Mouse (Mus musculus) cerebellum, adult 18-20 months (tissue): ENCODE measurements around the gene Prr5l.
"Not testable (repeated sequence)": the region's sequence is repeated elsewhere in the genome, so short reads cannot be mapped to it uniquely, and the experiment has no call there.

Experiments
- DNase-seq, 2 experiments: peaks; one replicate each; pipeline ENCODE4 v3.0.0; 2021

The Prr5l gene

DNA sequence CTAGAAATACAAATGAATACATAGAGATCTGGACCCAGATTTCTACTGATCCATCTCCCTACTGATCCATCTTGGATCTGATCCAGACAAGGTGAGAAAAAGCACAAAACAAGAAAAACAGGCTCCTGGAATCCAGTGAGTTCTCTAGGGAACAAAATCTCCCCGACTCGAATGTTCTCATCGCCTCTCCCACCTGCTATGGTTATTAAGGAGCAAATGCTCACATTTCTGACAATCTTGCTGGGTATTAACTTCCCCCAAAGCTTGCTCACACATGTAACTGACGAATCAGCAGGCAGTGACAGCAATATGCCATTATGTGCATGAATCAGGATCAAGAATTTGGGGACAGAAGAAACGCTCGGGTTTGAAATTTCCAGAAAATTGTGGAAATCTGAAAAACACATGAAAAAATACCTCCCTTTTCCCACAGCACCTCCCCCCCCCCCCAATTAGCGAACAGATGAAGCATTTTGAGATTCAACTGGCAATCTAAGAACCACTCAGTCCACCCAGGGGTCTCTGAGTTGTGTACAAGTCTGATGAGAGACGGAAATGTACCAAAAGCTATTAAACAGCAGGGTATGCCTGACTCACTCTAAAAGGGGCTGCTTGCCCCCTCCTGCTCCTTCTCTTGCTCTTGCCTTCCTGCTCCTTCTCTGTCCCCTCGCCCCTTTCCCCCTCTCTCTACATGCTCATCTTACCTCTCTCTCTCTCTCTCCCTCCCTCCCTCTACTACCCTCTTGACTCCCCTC, 123.1 kb downstream of the Prr5l start:
- no peak for DNase-seq

DNA sequence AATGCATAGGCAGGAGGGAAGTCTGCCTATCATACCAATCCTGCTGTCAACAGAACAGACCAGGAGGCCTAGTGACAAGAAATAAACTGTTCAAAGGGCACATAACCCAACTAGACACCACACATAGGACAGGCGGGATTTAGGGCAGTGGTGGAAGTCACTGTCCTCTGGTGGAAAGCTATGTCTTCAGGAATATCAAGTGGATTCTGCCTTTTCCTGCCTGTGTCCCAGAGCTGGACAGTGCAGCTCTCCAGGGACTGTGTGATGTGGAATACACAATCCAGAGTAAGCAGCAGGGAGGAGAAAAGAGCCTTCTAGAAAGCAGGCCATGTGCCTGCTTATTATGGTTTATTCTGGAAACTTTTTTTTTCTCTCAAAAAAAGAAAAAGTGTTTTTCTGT, 125.0 kb downstream of the Prr5l start:
- no peak for DNase-seq

DNA sequence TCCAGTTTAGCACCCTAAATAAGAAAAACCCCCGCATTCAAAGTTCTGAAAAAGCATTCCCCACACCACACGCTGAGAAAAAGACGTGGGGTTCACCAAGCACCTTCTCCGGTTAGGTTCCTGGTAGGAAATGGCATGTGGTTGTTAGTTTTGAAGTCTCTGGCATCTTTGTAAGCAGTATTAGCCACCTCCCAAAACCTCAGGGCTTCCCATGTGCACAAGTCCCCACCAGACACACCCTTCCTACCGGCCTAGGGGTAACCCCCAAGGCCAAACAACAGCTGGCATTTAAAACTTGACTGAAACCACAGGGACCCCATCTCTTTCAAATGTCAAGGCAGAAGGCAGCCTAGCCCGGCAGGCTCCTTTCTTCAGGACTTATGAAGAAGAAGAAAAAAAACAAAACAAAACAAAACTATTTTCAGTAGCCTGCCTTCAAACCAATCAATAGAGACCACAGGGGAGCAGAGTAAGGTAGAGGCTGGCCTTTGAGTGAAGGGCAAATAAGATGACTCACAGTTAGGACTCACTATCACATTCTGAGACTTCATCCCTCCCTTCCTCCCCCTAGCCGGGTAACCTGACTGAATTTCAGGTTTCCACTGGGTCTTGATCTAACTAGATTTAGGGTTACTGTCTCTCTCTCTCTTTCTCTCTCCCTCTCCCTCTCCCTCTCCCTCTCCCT, 126.6 kb downstream of the Prr5l start:
- DNase-seq, result no peak

DNA sequence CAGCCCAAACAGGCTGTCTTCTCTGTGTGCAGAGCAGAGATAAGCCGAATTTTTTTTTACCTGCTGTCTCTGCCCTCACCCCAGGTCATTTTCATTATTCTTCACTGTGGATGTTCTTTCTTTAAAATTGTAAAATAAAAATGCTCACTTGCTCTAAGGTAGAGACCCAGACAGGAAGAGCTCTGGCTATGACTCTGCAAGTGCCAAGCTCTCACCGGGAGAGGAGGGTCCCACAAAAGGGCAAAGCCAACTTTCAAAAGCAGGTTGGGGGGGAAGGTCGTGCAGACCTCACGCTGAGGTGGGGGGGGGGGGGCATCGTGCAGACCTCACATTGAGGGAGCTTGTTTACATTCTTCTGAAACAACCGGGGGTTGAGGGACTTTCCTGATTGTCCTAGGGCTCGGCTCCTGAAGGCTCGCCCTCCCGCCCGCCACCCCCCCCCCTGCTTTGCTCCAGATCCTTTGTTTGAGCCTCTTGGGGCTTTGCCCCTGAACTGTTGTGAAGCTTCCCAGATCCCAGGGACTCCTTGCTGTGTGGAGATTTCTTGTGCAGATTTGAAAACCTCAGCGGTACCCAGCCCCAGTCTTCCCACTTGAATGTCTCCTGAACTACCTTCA, 127.8 kb downstream of the Prr5l start:
- DNase-seq, result no peak

DNA sequence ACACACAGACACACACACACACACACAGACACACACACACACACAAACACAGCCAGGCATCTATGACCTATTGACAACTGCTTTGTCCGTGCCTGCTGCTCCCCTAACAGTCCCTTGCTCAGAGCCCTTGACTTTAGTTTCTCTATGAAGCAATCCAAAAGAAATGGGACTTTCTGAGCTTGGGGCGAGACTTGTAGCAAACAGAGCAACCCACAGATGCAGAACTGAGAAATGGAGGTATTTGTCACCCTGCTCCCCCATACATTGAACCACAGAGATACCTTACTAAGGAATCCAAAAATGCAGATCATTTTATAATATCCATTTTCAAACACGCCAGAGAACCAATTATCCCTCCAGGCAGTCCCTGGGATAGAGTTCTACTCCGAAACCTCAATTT, 128.4 kb downstream of the Prr5l start:
- no peak for DNase-seq

DNA sequence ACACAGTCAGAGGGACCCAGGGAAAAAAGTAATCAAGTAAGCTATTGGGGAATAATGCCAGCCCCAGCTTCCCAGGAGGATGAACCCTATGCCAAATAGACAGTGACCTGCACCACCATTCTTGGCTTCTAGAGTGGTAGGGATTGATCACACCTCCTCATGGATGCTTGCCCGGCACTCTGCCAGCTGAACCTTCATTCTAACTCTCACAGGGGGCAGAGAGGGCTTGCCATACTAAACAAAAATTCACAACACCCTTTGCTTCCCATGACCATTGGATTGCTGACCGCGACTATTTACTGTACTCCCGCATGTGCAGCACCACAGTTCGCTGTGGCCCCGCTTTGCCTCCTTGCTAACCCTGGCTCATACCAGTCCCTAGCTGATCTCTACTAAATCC, 129.8 kb downstream of the Prr5l start:
- DNase-seq, result no peak

DNA sequence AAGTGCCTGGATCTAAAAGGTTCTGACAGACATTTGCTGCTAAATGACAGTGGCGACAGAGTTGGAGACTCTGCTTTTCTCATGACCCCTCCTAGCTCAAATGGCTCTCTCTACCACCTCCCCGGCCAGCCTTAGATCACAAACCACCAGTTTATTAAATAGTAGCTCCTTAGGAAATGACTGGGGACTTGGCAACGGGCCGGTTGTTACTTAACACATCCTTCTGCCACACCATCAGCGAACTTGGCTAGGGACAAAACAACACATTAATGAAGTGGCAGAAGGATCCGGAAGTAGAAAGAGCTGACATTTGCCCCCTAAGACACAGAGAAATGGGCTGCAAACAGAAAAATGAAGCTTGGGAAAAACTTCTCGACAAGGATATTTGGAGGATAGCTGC, 130.4 kb downstream of the Prr5l start:
- DNase-seq, result no peak

DNA sequence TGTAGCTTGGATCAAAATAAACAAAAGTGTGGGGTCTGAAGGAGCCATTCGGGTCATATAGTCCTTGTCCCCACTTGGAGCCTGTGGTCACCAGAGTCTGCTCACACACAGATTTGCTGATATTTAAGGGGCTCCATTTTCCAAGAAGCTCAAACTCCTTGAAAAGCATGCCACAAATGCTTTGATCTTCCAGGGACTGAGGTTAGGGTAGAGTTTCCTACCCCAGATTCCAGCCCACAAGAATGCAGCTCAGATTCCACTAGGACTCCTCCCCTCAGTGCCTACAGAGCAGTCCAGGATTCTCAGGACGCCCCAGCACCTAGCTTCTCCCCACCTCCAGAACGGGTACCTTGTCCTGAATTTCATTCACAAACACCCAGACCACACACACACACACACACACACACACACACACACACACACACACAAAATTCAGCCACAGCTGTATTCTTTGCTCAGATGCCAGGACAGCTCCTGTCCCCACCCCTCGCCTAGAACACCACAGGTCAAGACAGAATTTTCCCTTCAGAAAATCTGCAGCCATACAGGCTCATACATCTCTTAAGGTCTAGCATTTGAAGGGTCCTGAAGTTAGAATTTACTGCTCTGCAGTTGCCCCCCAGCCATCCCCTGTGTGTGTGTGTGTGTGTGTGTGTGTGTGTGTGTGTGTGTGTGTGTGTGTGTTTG, 131.4 kb downstream of the Prr5l start:
- no peak for DNase-seq

DNA sequence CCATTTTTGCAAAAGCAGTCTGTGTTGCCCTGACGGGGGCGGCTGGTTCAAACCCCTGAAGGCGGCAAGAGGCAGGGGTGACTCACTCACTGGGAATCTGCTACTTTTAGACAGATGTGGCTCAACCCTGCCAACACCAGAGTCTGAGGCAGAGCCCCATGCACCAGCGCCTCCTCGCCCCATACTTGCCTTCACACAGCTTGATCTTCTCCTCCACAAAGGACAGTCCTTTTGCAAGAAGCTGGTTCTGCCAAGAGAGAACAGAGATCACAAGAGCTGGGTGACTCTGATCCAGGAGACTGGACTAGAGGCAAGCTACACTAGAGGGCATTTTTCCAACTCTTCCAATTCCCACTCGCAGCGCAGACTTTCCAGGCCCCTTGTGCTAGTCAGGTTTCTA, 136.3 kb downstream of the Prr5l start:
- DNase-seq, result no peak

DNA sequence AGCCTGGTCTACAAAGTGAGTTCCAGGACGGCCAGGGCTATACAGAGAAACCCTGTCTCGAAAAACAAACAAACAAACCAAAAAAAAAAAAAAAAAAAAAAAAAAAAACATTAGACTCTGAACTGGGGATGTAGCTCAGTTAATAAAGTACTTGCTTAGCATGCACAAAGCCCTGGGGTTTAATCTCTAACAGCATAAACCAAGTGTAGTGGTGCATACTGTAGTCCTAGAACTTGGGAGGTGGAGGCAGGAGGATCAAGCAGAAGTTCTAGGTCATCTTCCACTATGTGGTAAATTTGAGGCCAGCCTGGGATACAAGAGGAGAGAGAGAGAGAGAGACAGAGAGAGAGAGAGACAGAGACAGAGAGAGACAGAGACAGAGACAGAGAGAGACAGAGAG, 137.2 kb downstream of the Prr5l start:
- DNase-seq, result not testable (repeated sequence)

DNA sequence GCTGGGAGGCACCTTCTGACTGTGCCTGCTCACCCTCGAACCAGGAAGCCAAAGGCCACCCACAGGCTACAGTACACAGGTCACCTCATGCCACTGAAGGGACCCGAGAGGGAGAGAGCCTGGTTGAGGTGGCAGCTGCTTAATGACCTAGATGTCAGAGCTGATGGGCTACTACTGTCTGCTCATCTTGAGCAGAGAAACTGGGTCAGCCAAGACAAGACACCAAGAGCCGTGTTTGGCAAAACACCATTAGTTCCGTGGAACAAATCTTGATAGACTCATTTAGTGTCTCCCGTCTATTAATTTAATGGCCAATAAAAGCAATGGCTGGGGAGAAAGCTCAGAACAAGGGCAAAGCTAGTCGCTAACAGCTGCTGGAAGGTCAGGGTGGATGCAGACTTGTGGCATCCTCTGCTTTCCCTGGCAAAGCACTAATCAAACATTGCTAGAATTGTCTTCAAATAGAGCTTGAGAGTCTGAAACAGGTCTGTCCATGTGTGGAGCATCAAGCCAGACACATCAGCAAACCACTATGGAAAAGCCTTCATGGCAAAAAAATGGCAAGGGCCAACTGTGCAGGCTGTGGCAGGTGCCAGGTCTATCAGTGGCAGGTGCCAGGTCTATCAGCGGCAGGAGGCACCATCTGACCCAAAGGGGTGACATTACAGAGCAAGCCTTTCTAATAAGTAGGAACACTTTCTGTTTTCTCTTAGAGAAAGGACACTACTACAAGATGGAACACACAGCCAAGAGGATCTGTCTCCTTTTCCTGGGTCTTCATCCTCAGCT, 140.6 kb downstream of the Prr5l start:
- DNase-seq, result peak; percentile 9

DNA sequence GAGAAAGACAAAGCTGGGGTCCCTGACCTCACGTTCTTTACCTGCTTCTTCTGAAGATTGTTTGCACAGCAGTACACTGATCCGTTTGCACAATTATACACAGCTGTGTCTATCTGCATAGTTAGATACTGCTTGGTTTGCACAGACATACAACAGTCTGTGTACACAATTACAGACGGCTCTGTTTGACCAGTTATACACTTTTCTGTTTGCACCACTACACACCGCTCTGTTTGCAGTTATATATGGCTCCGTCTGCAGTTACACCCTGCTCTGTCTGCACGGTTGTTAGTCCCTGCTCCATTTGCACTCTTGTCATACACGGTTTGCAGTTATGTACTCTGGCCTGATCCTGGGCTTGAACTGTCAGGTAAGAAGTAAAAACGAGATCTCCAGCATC, 141.2 kb downstream of the Prr5l start:
- DNase-seq, result no peak

DNA sequence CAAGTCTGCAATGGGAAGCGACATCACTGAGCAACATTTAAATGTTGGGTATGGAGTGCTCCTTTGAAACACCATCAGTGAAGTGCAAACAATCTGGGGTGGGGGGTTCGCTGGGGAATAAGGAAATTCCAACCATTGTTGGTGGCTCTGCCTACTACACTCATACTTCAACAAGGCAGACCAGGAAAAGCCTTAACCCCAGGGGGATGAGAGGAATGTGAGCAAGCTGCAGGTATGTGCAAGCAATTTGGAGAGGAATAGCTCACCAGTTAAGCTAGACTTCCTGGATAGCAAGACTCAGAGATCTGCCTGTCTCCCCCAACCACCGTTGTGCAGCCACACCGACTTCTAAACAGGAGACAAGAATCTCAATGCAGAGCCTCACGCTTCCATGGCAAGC, 142.9 kb downstream of the Prr5l start:
- DNase-seq, result no peak

DNA sequence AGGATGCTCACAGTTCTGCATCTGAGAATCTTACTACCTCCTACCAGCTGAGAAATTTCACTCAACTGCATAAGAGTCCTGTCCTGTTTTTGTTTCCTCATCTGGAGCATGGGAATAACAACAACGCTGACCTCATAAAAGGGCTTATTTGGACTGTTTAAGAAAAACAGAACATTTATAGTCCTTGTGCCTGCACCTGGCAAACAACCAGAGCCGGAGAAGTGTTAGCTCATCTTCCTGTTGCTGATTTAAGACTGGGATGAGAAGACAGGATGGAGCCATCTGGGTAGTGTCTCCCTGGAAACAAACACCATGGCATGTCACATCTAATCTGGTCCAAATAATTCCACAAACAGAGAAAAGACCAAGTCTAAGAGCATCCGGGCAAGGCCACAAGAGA, 149.3 kb downstream of the Prr5l start:
- DNase-seq, result no peak

DNA sequence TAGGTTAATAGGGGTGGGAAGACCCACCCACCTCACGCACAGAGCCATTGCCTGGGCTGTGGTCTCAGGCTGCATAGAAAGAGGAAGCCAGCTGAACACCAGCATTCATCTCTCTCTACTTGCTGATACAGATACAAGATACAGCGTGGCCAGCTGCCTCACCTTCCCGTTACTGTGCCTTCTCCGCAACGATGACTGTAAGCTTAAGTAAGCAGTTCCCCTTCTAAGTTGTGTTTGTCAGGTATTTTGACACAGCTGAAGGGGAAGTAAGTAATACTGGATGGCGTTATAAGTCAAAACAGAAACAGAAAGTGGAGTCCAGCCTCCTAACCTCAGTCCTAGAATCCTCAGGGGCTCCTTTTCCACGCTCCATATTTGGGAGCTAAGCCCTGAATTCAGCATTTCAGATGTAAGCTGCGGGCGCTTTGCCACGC, 150.0 kb downstream of the Prr5l start:
- no peak for DNase-seq

DNA sequence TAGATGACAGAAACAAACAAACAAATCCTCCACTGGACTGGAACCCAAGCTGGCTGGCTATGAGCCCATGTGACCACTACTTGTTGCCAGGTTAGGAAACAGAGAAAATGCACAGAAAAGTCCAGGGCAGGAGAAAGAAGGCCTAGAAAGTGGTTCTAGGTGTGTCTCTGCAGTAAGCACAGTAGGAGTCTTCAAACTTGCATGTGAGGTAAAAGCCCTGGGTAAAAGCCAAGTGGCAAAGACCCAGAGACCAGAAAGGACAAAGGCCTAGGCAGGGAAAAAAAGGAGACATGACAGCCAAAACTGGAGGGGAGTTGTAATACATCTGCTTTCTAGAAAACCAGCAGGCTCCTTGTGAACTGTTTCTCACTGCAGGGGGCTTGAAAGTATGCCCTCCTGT, 151.9 kb downstream of the Prr5l start:
- no peak for DNase-seq

DNA sequence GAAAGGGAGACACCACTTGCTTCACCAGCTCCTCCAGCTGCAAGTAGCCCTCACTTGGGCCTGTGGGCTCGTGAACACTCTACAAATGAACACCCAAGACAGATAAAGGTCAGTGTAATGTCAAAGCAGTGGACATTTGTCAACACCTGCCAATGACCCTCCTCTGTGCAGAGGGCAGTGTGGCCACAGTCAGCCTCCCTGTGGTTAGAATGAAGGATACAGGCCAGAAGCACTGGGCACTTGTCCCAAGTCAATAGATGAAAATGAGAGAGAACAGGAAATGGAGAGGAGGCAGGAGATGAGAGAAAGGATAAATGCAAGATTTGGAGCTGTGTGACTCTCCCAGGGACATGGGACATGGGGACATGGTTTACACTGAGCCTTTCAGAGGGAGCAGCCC, 153.4 kb downstream of the Prr5l start:
- DNase-seq, result no peak

DNA sequence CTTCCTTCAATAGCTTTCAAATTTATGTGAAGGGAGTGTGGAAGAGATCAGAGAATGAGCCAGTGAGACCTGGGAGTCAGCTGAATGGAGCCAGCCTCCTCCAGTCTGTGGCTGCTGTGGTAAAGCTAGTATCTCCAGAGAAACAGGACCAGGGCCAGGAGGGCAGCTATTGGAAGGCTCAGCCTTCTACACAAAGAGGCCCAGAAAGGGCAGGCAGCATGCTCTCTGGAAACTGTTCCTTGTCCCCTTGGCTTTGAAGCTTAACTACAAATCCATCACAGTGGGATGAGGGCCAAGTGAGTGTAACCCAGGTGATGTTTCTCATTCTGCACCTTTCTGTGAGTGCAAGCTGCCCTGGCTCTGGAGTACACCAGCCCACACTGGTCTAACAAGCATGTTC, 155.0 kb downstream of the Prr5l start:
- DNase-seq, result no peak

DNA sequence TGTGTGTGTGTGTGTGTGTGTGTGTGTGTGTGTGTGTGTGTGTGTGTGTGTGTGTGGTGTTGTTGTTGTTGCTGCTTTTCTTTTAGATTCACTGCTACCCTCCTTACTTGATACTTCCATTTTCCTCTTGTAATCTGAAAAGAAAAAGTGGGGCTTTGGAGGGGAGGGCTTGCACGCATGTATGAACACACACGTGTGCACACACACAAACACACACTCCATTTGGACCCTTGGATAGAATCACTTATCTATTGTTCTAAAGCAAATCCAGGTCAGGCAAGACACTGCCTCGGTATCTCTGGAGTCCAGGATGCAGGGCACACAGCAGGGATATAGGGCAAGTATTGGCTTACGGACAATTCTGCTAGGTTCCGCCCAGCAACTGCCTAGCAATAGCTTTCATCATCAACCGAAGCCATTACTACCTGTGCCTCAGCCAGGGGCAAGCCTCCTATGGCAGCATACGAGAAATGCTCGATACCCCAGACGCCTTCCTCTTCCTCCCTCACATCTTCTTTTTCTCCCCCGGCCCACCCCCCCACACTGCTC, 159.4 kb downstream of the Prr5l start:
- no peak for DNase-seq

DNA sequence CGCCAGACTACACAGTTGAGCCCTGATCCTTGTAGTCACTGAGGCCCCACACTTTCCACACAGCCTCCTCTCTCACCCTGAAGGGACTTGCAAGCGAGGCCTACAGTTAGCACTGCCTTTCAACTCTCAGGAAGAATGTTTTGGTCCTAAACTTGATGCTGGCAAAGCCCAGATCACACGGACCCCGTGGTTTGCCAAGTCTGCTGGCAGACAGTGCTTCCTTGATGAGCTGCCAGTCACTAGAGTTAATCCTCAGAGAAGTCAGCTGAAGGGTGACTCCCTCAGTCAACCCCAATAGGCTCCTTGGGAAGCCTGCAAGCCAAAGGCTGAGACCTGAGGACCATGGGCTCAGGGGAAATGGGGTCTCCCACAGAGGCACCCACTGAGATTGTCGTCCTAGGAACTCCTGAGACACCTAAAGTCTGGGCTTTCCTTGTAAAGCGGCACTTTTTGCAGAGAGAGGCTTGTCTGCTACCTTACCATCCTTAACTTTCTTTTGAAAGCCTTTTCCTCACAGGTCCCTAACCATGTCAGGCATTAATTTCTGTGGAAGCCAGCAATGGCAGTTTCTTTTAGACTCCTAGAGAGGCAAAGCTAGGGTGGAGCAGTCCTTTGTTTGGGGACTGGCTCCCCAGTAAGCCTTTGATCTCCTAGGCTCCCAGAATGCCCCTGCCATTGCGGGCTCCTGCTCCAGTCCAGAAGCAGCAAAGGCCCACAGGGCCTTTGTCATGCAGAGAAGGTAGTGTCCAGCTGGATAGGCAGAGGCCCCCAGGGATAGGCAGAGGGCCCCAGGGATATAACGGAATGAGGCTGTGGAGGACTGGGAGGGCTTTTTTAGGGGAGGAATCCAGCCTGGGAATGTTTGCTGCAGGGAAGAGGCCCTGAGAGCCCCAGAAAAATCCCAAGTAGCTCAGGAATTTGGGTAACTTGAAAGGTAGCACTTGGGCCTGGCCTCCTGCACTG, 160.2 kb downstream of the Prr5l start:
- no peak for DNase-seq

DNA sequence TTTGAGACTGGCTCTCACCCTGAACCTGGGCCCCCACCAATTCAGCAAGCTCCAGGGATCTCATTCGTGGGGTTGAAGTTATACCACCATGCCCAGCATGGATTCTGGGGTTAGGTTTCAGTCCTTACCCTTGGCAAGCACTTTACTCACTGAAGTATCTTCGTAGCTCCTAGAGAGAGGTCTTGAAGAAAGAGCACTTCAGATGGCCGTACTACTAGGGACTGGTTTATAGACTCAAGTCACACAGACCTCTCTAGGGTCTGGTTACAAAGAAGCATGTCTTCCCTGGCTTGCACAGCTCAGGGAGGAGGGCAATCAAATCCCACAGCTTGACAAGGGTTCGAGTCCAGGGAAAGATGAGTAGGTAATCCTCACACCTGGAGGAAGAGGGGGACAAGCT, 161.0 kb downstream of the Prr5l start:
- DNase-seq, result no peak
